Mouse (Mus musculus) hindbrain, embryonic 11.5 days (tissue): Measurements from ENCODE around the gene Mrtfa. TPM values are rescaled to one million over a fixed set of nuclear protein-coding genes. Genes with fewer than 3 reads are reported as not detected.

ENCODE experiments used
- ATAC-seq: fragments of 200-750 bp; cut with Nextera tagmentation; 2 replicates; pipeline ENCODE4 v1.8.0; 2017; ENCODE audit warnings: mild to moderate bottlenecking, moderate TSS enrichment, moderate library complexity; ENCODE audit not compliant: low FRiP score
- DNase-seq: peaks from one replicate; pipeline ENCODE4 v3.0.0-alpha.2; 2015; ENCODE audit warnings: low spot score
- H3K27ac ChIP-seq: fragments of 300-500 bp; sonication (generic); 2 replicates; pipeline ENCODE4 v1.5.1; 2014; ENCODE audit warnings: mild to moderate bottlenecking, low read depth, low read length
- H3K27me3 ChIP-seq: fragments of 300-500 bp; sonication (generic); 2 replicates; pipeline ENCODE4 v1.6.1; 2014; ENCODE audit warnings: mild to moderate bottlenecking, low read length, moderate library complexity, mixed read lengths; ENCODE audit not compliant: control insufficient read depth, insufficient read depth
- H3K36me3 ChIP-seq: fragments of 300-500 bp; sonication (generic); 2 replicates; pipeline ENCODE4 v1.6.1; 2014; ENCODE audit warnings: mild to moderate bottlenecking, low read length, moderate library complexity, mixed read lengths; ENCODE audit not compliant: control insufficient read depth, insufficient read depth
- H3K4me1 ChIP-seq: fragments of 300-500 bp; sonication (generic); replicated peaks from 2 replicates; pipeline ENCODE4 v1.6.1; 2014; ENCODE audit warnings: low read length, mixed read lengths; ENCODE audit not compliant: control insufficient read depth, insufficient read depth
- H3K4me2 ChIP-seq: fragments of 300-500 bp; sonication (generic); replicated peaks from 2 replicates; pipeline ENCODE4 v1.6.1; 2014; ENCODE audit warnings: mild to moderate bottlenecking, low read depth, low read length
- H3K4me3 ChIP-seq: fragments of 300-500 bp; sonication (generic); 2 replicates; pipeline ENCODE4 v1.5.1; 2014; ENCODE audit warnings: low read depth, low read length
- H3K9ac ChIP-seq: fragments of 300-500 bp; sonication (generic); 2 replicates; pipeline ENCODE4 v1.6.1; 2014; ENCODE audit warnings: low read depth, low read length
- H3K9me3 ChIP-seq: fragments of 300-500 bp; sonication (generic); 2 replicates; pipeline ENCODE4 v1.6.1; 2016; ENCODE audit warnings: low read length; ENCODE audit not compliant: control insufficient read depth
- WGBS: fragments of 180-500 bp; shearing (Covaris S2); extraction: QIAGEN DNeasy Blood & Tissue Kit; methylation state at CpG from one replicate; pipeline ENCODE4 v1.1.7; 2014; 5-methylcytosine and 5-hydroxymethylcytosine counted together
- polyA plus RNA-seq: library from polyadenylated mRNA; unstranded; fragments of >200 nt; fragmentation: Nextera tagmentation; extraction: Ambion mirVana; gene quantifications from 2 replicates; pipeline ENCODE4 v1.2.1, GENCODE M21; 2014

The Mrtfa gene
- polyA plus RNA-seq, 1 experiment from 2014 or later = 31.9 TPM

- no peak for DNase-seq
- no peak for ATAC-seq
- WGBS = 66% methylated on average over 15 of the region's 15 CpGs
- Histone ChIP-seq H3K9me3 (no peaks in the 10 kb centered on the region), H3K4me2 (no peak overlapping the region), H3K27ac (no peak overlapping the region), H3K9ac (no peak overlapping the region), H3K27me3 (no peaks in the 10 kb centered on the region), H3K4me1 (no peaks in the 10 kb centered on the region), H3K4me3 (no peak overlapping the region), H3K36me3 (no peaks in the 10 kb centered on the region)
These were observed 22.4 kb upstream of the Mrtfa start for GRCm38 (mm10) chr15:81212976-81213375.

GRCm38 (mm10) chr15:81210496-81210895, 19.9 kb upstream of the Mrtfa start:
- H3K4me3 ChIP-seq = no peak overlapping the region
- H3K9ac ChIP-seq = no peak overlapping the region
- ATAC-seq = no peak
- no peaks in the 10 kb centered on the region for H3K36me3 ChIP-seq
- no peaks in the 10 kb centered on the region for H3K27me3 ChIP-seq
- DNase-seq = no peak
- 79% methylated on average over 5 of the region's 5 CpGs for WGBS
- H3K27ac ChIP-seq = no peak overlapping the region
- H3K4me2 ChIP-seq = no peak overlapping the region
- no peaks in the 10 kb centered on the region for H3K9me3 ChIP-seq
- no peaks in the 10 kb centered on the region for H3K4me1 ChIP-seq

GRCm38 (mm10) chr15:81202462-81202861, 11.9 kb upstream of the Mrtfa start:
- Histone ChIP-seq H3K27me3 (no peaks in the 10 kb centered on the region), H3K36me3 (no peaks in the 10 kb centered on the region), H3K9ac (no peak overlapping the region), H3K4me1 (no peaks in the 10 kb centered on the region), H3K4me3 (no peak overlapping the region), H3K9me3 (no peaks in the 10 kb centered on the region), H3K27ac (no peak overlapping the region), H3K4me2 (no peak overlapping the region)
- DNase-seq (no peak), ATAC-seq (no peak)
- 97% methylated on average over 5 of the region's 5 CpGs for WGBS

GRCm38 (mm10) chr15:81199372-81199959, 8.9 kb upstream of the Mrtfa start:
- Histone ChIP-seq H3K9ac (no peak overlapping the region), H3K4me2 (no peak overlapping the region), H3K9me3 (no peaks in the 10 kb centered on the region), H3K27ac (no peak overlapping the region), H3K36me3 (no peaks in the 10 kb centered on the region), H3K4me3 (no peak overlapping the region), H3K27me3 (no peaks in the 10 kb centered on the region), H3K4me1 (no peaks in the 10 kb centered on the region)
- 25% methylated on average over 4 of the region's 4 CpGs for WGBS
- DNase-seq (peak; percentile 90), ATAC-seq (no peak)

GRCm38 (mm10) chr15:81198447-81198846, 7.9 kb upstream of the Mrtfa start:
- Histone ChIP-seq H3K4me1 (no peaks in the 10 kb centered on the region), H3K4me3 (no peak overlapping the region), H3K27me3 (no peaks in the 10 kb centered on the region), H3K9ac (no peak overlapping the region), H3K36me3 (no peaks in the 10 kb centered on the region), H3K9me3 (no peaks in the 10 kb centered on the region), H3K27ac (no peak overlapping the region), H3K4me2 (no peak overlapping the region)
- no peak for DNase-seq
- WGBS = 95% methylated on average over 5 of the region's 5 CpGs
- no peak for ATAC-seq

- no peak overlapping the region for H3K4me2 ChIP-seq
- H3K36me3 ChIP-seq = no peaks in the 10 kb centered on the region
- WGBS = 90% methylated on average over 10 of the region's 10 CpGs
- no peaks in the 10 kb centered on the region for H3K27me3 ChIP-seq
- DNase-seq (no peak), ATAC-seq (no peak)
- H3K4me3 ChIP-seq = no peak overlapping the region
- no peaks in the 10 kb centered on the region for H3K4me1 ChIP-seq
- H3K9me3 ChIP-seq = no peaks in the 10 kb centered on the region
- H3K9ac ChIP-seq = no peak overlapping the region
- no peak overlapping the region for H3K27ac ChIP-seq
These were observed 6.6 kb upstream of the Mrtfa start for GRCm38 (mm10) chr15:81197197-81197596.

GRCm38 (mm10) chr15:81195447-81195846, 4.9 kb upstream of the Mrtfa start:
- ATAC-seq = no peak
- H3K27ac ChIP-seq = no peak overlapping the region
- no peak overlapping the region for H3K4me3 ChIP-seq
- H3K27me3 ChIP-seq = no peaks in the 10 kb centered on the region
- 52% methylated on average over 4 of the region's 4 CpGs for WGBS
- no peak overlapping the region for H3K4me2 ChIP-seq
- H3K36me3 ChIP-seq = no peaks in the 10 kb centered on the region
- no peaks in the 10 kb centered on the region for H3K9me3 ChIP-seq
- peaks cover 4% of the 10 kb centered on the region; the same call in 1 of the 2 replicates for H3K4me1 ChIP-seq
- H3K9ac ChIP-seq = no peak overlapping the region
- no peak for DNase-seq

- Histone ChIP-seq H3K4me3 (no peak overlapping the region), H3K9me3 (no peaks in the 10 kb centered on the region), H3K4me1 (peaks cover 4% of the 10 kb centered on the region; the same call in 1 of the 2 replicates), H3K4me2 (no peak overlapping the region), H3K27ac (no peak overlapping the region), H3K27me3 (no peaks in the 10 kb centered on the region), H3K36me3 (no peaks in the 10 kb centered on the region), H3K9ac (no peak overlapping the region)
- ATAC-seq (no peak), DNase-seq (no peak)
- WGBS = 89% methylated on average over 6 of the region's 6 CpGs
These were observed 4.2 kb upstream of the Mrtfa start for GRCm38 (mm10) chr15:81194791-81195190.

- Histone ChIP-seq H3K4me2 (no peak overlapping the region), H3K27ac (no peak overlapping the region), H3K4me1 (peaks cover 4% of the 10 kb centered on the region; the same call in 1 of the 2 replicates), H3K4me3 (no peak overlapping the region), H3K36me3 (no peaks in the 10 kb centered on the region), H3K9me3 (no peaks in the 10 kb centered on the region), H3K9ac (no peak overlapping the region), H3K27me3 (no peaks in the 10 kb centered on the region)
- WGBS = 95% methylated on average over 8 of the region's 8 CpGs
- no peak for DNase-seq
- no peak for ATAC-seq
These were observed 2.3 kb upstream of the Mrtfa start for GRCm38 (mm10) chr15:81192858-81193257.
